Mouse (Mus musculus): ENCODE results near the gene Gbf1. TPM values are rescaled to one million over a fixed set of nuclear protein-coding genes. Genes with fewer than 3 reads are reported as not detected.
"Not testable (repeated sequence)": the region's sequence is repeated elsewhere in the genome, so short reads cannot be mapped to it uniquely, and the experiment has no call there.

Gene Gbf1
- polyA plus RNA-seq, 1 experiment from 2014 or later, result 18.3 TPM

DNA sequence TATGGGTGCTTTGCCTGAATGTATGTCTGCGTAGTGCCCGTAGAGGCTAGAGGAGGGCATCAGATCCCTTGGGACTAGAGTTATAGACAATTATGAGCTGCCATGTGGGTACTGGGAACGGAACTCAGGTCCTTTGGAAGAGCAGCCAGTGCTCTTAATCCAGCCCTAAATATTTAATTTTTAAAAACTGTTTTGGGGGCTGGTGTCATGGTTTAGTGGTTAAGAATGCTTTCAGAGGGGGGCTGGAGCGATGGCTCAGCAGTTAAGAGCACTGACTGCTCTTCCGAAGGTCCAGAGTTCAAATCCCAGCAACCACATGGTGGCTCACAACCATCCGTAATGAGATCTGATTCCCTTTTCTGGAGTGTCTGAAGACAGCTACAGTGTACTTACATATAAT lies 22.6 kb upstream of the Gbf1 start:
- H3K9me3 ChIP-seq (replicated peaks); ATAC-seq (ENCODE audit: insufficient read depth); H3K4me2 ChIP-seq; H3K4me3 ChIP-seq (replicated peaks); H3K27ac ChIP-seq (replicated peaks); H3K4me1 ChIP-seq (replicated peaks); H3K36me3 ChIP-seq (replicated peaks); H3K9ac ChIP-seq: not testable (repeated sequence)
- H3K27me3 ChIP-seq, result peaks cover 73% of the 10 kb centered on the region
- WGBS (ENCODE audit: insufficient replicate concordance), result 56% methylated on average over 6 of the region's 6 CpGs

DNA sequence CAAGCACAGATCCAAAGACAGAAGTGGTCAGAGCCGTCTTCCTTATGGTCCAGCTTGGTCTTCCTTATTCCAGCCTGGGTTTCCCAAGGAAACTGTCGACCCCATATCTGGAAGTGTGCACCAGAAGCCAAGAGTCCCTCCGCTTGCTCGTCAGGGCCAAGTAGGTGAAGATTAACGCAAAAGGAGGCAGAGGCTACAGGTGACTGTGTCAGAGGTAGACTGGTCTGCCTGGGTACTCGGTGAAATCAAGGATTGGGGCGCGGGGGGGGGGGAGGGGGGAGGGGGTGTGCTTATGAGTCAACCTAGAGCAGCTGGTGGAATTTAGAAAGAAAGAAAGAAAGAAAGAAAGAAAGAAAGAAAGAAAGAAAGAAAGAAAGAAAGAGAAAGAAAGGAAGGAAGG lies 21.0 kb upstream of the Gbf1 start:
- H3K9ac ChIP-seq, result no peak overlapping the region
- no peaks in the 10 kb centered on the region for H3K9me3 ChIP-seq (replicated peaks)
- peaks cover 18% of the 10 kb centered on the region for H3K4me1 ChIP-seq (replicated peaks)
- peaks cover 87% of the 10 kb centered on the region for H3K27me3 ChIP-seq
- peak overlapping the region; percentile 27 for H3K4me3 ChIP-seq (replicated peaks)
- H3K36me3 ChIP-seq (replicated peaks), result no peaks in the 10 kb centered on the region
- no peak for ATAC-seq (ENCODE audit: insufficient read depth)
- WGBS (ENCODE audit: insufficient replicate concordance), result 10% methylated on average over 8 of the region's 8 CpGs
- peak overlapping the region; percentile 59 for H3K4me2 ChIP-seq
- no peak overlapping the region for H3K27ac ChIP-seq (replicated peaks)

DNA sequence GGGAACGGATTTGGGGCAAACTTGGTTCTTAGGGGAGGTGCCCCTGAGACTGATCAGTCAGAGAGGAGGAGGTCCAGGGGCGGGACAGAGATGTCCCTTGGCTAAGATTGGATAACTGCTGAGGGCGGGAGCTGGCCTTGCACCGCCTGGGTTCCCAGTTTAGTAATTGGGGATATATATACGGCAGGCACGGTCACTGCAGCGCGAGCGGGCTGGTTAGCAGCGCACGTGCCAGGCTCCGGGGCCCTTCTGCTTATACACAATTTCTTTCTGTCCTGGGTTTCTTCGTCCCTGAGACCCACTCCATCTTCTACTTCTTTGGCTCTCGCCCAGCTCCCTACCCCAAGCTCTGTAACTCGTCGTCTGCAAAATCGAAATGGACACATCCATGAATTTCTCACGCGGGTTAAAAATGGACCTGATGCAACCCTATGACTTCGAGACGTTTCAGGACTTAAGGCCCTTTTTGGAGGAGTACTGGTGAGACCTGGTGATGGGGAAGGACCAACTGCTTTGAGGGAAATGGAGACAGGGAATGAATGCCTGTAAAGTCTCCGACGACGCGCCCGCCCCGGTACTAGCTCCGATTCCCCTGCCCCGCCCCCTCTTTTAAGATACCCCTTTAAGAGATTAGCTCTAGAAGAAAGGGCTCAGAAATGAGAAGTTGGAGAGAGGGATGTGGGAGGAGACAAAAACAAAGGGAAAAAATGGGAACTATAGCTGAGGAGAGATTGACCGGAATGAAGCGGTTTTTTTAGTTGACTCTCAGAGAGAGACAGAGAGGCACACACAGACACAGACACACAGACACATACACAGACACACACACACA lies 20.4 kb upstream of the Gbf1 start, which contains the start of gene Elovl3:
Elovl3 (plus strand) TSS at position 204 of the 832 bp plus-strand sequence.
- no peak within 1 kb of the TSS for H3K9ac ChIP-seq
- peak within 1 kb of the TSS; percentile 27 for H3K4me3 ChIP-seq (replicated peaks)
- no peak for ATAC-seq (ENCODE audit: insufficient read depth)
- H3K36me3 ChIP-seq (replicated peaks), result no peaks in the 10 kb centered on the region
- peaks cover 24% of the 10 kb centered on the region for H3K4me1 ChIP-seq (replicated peaks)
- 2% methylated on average over 31 of the region's 31 CpGs for WGBS (ENCODE audit: insufficient replicate concordance)
- no peaks in the 10 kb centered on the region for H3K9me3 ChIP-seq (replicated peaks)
- H3K4me2 ChIP-seq, result peak within 1 kb of the TSS; percentile 59
- H3K27ac ChIP-seq (replicated peaks), result no peak within 1 kb of the TSS
- H3K27me3 ChIP-seq, result peaks cover 90% of the 10 kb centered on the region

DNA sequence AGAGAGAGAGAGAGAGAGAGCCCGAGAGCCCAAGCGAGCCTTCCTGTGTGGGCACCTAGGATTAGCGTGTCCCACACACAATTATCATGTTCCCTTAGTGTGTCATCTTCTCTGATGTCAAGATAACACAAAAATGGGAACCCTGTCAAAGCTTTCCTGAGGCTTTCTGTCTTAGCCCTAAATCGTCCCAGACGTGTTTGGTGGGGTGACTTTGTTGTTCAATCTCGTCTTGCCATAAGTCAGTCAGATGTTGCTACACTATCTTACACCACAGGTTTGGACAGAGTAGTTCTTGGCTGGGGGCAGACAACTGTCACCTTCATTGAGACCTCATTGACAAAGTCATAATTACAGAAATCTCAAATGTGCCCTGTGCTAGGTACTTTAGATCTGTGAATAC lies 19.7 kb upstream of the Gbf1 start:
- Histone ChIP-seq H3K9me3 (replicated peaks) (no peaks in the 10 kb centered on the region), H3K4me1 (replicated peaks) (peaks cover 31% of the 10 kb centered on the region), H3K27me3 (peaks cover 92% of the 10 kb centered on the region), H3K4me2 (no peak overlapping the region; the same call in 1 of the 2 replicates), H3K36me3 (replicated peaks) (no peaks in the 10 kb centered on the region), H3K27ac (replicated peaks) (no peak overlapping the region), H3K9ac (no peak overlapping the region), H3K4me3 (replicated peaks) (no peak overlapping the region)
- ATAC-seq (ENCODE audit: insufficient read depth), result no peak
- 18% methylated on average over 6 of the region's 6 CpGs for WGBS (ENCODE audit: insufficient replicate concordance)

DNA sequence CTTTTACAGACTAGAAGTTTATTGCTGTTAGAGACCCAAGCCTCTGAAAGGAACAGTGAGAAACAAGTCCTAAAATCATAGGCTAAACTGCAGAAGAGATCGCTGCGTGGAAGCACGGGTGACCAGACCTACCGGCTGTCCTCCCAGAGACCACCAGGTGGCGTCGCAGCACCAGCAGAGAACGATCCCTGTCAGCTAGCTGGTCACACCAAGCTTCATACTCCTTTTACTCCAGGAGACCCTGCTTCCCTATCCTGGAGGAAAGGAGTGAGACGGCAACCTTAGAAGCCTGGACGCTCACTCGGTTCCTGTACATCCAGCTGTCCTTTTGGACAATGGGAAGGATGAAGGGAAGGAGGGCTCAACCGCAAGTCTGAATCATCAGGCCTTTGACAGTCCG lies 17.0 kb upstream of the Gbf1 start:
- Histone ChIP-seq H3K4me1 (replicated peaks) (peaks cover 35% of the 10 kb centered on the region), H3K4me3 (replicated peaks) (peak overlapping the region; percentile 58), H3K27ac (replicated peaks) (no peak overlapping the region), H3K27me3 (peaks cover 100% of the 10 kb centered on the region), H3K9ac (no peak overlapping the region), H3K9me3 (replicated peaks) (no peaks in the 10 kb centered on the region), H3K36me3 (replicated peaks) (no peaks in the 10 kb centered on the region), H3K4me2 (peak overlapping the region; percentile 98)
- WGBS (ENCODE audit: insufficient replicate concordance), result 2% methylated on average over 12 of the region's 12 CpGs
- ATAC-seq (ENCODE audit: insufficient read depth), result no peak

DNA sequence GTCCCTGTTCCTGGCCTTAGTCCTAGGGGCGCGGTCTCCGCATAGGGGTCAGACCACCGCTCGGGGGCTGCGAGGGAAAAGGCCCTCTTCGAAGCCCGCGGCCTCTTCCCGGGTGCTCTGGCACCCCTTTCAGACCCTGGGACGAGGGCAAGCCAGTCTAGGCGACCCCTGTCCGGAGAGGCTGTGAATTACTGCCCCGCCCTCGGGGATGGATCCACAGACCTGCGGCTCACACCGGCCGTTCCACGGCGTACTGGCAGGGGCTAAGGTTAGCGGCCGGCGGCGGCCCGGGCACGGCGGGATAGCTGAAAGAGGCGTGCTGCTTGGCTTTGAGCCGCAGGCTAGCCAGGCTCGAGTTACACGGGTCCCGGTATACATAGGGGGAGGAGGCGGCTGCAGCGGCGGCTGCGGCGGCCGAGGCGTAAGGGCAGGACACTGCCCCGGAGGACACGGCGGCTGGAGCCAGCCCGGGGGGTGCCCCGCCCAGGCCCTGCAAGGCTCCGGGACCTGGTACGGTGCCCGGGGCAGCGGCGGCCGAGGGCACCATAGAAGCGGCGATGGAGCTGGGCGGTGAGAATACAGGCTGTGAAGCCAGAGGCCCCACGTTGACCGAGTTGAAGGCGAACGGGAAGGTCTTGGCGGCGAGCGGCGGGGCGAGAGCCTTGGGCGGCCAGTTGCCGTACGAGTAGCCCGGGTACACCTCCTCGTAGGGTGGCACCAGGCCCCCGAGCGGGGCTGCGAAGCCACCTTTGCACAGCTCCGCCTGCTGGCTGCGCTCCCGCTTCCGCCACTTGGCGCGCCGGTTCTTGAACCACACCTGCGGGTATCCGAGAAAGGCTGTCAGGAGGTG lies 16.3 kb upstream of the Gbf1 start:
- peak; percentile 44 for ATAC-seq (ENCODE audit: insufficient read depth)
- H3K27me3 ChIP-seq, result peaks cover 100% of the 10 kb centered on the region
- peak overlapping the region; percentile 58 for H3K4me3 ChIP-seq (replicated peaks)
- H3K36me3 ChIP-seq (replicated peaks), result no peaks in the 10 kb centered on the region
- no peaks in the 10 kb centered on the region for H3K9me3 ChIP-seq (replicated peaks)
- WGBS (ENCODE audit: insufficient replicate concordance), result under 1% methylated on average over 78 of the region's 79 CpGs
- peak overlapping the region; percentile 37 for H3K9ac ChIP-seq
- H3K4me1 ChIP-seq (replicated peaks), result peaks cover 35% of the 10 kb centered on the region
- H3K27ac ChIP-seq (replicated peaks), result no peak overlapping the region
- H3K4me2 ChIP-seq, result peak overlapping the region; percentile 98

DNA sequence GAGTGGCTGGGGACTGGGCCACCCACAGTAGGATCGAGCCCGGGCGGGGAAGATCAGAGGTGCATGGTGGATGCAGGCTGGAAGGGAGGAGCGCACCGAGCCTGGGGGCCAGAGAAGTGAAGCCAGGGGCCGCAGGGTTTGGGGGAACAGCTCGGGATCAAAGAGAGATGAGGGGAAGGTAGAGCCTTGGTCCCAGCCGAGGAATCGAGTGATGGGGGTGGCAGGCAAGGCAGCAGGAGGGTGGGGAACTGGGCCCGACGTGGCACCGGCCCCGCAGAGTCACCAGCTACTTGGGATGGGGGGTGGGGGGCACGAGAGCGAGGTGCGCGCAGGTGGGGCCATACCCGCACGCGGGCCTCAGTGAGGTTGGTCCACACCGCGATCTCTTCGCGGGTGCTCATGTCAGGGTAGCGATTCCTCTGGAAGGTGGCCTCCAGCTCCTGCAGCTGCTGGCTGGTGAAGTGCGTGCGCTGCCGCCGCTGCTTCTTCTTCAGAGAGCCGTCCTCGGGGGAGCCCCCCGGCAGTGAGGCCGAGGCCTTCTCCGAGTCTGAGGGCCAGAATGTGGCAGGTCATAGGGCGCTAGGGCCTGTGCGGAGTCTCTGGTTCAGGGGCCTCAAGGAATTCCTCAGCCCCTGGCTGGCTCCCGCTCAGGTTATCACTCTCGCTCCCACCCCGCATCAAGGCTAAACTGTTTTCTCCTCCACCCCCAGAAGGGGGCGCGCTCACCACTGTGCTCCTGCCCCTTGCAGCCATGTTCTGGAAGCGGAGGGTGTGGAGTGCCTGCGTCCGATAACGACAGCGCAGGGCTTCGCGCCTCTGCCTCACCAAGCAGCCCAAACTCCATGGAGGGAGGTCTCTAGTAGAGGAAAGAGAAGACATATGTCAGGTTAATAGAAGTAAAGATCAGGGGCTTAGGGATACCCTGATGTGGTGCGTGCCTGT lies 15.4 kb upstream of the Gbf1 start:
- peak overlapping the region; percentile 37; the same call in 1 of the 2 replicates for H3K9ac ChIP-seq
- H3K4me3 ChIP-seq (replicated peaks), result peak overlapping the region; percentile 58
- H3K9me3 ChIP-seq (replicated peaks), result no peaks in the 10 kb centered on the region
- H3K4me2 ChIP-seq, result peak overlapping the region; percentile 98
- H3K36me3 ChIP-seq (replicated peaks), result no peaks in the 10 kb centered on the region
- no peak overlapping the region for H3K27ac ChIP-seq (replicated peaks)
- 2% methylated on average over 49 of the region's 49 CpGs for WGBS (ENCODE audit: insufficient replicate concordance)
- H3K27me3 ChIP-seq, result peaks cover 100% of the 10 kb centered on the region
- H3K4me1 ChIP-seq (replicated peaks), result peaks cover 31% of the 10 kb centered on the region
- peak; percentile 69 for ATAC-seq (ENCODE audit: insufficient read depth)

DNA sequence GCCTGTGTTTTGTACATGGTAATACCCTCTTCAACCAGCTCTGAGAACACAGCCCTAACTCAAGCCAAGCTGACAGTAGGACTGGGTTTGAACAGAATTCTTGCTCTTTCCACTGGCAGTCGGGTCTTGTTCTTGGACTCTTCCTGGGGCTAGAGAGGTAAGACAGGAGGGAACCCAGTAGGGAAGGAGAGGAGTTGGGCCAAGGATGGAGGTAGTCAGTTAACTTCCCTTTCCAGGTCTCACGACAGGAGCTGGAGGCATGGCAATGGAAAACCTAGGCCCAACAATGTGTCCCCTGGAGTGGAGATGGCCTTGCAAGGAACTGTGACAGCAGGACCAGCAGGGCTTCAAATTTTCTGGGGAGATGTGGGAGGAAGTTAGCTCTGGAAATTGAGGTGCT lies 12.0 kb upstream of the Gbf1 start:
- no peaks in the 10 kb centered on the region for H3K36me3 ChIP-seq (replicated peaks)
- no peak for ATAC-seq (ENCODE audit: insufficient read depth)
- H3K27ac ChIP-seq (replicated peaks), result no peak overlapping the region
- H3K4me2 ChIP-seq, result no peak overlapping the region
- H3K4me3 ChIP-seq (replicated peaks), result no peak overlapping the region
- H3K9me3 ChIP-seq (replicated peaks), result no peaks in the 10 kb centered on the region
- H3K27me3 ChIP-seq, result peaks cover 100% of the 10 kb centered on the region
- peaks cover 27% of the 10 kb centered on the region for H3K4me1 ChIP-seq (replicated peaks)
- 55% methylated on average over 2 of the region's 2 CpGs for WGBS (ENCODE audit: insufficient replicate concordance)
- H3K9ac ChIP-seq, result no peak overlapping the region

DNA sequence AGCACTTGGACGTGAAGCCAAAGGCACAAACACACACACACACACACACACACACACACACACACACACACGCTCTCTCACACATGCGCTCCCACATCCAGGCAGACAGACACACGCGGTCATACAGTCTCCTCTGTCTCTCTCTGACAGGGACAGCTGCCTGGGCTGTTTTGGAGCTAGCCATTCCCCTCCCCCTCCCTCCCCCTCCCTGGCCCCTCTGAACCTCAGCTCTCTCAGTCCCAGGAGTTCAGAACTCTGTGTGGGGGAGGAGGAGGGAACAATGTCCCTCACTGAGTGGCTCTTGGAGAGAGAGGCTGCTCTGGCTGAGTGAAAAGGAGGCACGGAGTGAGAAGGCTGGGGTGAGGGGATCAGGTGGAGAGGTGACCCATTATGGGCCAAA lies 11.2 kb upstream of the Gbf1 start:
- ATAC-seq (ENCODE audit: insufficient read depth), result no peak
- Histone ChIP-seq H3K36me3 (replicated peaks) (no peaks in the 10 kb centered on the region), H3K27ac (replicated peaks) (no peak overlapping the region), H3K4me1 (replicated peaks) (peaks cover 20% of the 10 kb centered on the region), H3K4me3 (replicated peaks) (no peak overlapping the region), H3K9me3 (replicated peaks) (no peaks in the 10 kb centered on the region), H3K27me3 (peaks cover 100% of the 10 kb centered on the region), H3K4me2 (no peak overlapping the region), H3K9ac (no peak overlapping the region)
- WGBS (ENCODE audit: insufficient replicate concordance), result 38% methylated on average over 6 of the region's 6 CpGs

DNA sequence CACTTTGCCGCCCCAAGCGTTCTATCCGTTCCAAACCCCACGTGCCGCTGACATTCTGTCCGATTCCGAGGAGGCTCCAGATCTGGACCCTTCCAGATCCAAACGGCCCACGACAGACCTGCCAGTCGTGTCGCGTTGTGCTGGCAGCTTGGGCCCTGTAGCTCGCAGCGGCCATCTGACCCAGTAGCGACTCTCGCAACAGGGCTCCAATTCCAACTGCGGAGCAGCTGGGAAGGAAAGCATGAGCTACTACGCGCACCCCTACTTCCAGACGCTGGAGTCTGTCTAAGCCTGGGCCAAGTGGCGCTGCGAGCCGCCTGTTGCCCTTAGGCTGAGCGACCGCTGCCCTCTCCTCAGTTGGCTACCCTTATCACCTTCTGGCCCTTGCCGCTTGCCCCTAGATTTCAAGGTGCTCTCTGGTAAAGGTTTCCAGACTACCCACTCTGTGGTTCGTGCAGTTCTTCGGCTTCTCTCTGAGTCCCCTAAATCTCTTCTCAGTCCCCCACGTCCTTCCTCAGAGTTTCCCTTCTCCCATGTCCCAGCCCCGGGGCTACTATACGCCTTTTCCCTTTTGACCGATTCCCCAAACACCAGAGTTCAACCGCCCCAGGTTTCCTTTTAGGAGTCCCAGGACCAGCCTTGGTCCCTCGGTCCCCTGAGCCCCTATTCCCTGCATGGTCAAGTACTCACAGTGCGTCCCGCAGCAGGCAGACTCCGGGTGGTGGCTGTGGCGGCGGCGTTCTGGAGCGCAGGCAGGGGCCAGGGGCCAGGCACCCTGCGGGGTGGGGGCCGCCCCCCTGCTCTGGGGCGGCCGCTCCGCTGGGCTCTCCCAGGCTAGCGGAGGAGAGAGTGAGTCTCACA lies 4.6 kb upstream of the Gbf1 start, which contains the start of gene Pitx3:
Pitx3 (minus strand) TSS at position 816 of the 861 bp plus-strand sequence.
- Histone ChIP-seq H3K9me3 (replicated peaks) (no peaks in the 10 kb centered on the region), H3K4me1 (replicated peaks) (peaks cover 24% of the 10 kb centered on the region), H3K4me2 (peak within 1 kb of the TSS; percentile 79), H3K36me3 (replicated peaks) (no peaks in the 10 kb centered on the region), H3K27ac (replicated peaks) (no peak within 1 kb of the TSS), H3K4me3 (replicated peaks) (peak within 1 kb of the TSS; percentile 55), H3K9ac (peak within 1 kb of the TSS; percentile 21; the same call in 1 of the 2 replicates), H3K27me3 (peaks cover 90% of the 10 kb centered on the region)
- no peak for ATAC-seq (ENCODE audit: insufficient read depth)
- 2% methylated on average over 47 of the region's 47 CpGs for WGBS (ENCODE audit: insufficient replicate concordance)

Measured in liver, embryonic 15.5 days (tissue).